Mouse (Mus musculus) G1E (cell line): ENCODE results near the gene Dcaf11.

ENCODE experiments used
- CTCF ChIP-seq: IDR thresholded peaks from 2 replicates; pipeline ENCODE4 v1.5.1; 2012; ENCODE audit warnings: low read depth, low read length, inconsistent platforms, mixed read lengths
- GATA1 ChIP-seq: IDR thresholded peaks from 2 replicates; pipeline ENCODE4 v1.6.1; 2012; ENCODE audit warnings: borderline replicate concordance, low read length, inconsistent platforms, mixed read lengths

DNA sequence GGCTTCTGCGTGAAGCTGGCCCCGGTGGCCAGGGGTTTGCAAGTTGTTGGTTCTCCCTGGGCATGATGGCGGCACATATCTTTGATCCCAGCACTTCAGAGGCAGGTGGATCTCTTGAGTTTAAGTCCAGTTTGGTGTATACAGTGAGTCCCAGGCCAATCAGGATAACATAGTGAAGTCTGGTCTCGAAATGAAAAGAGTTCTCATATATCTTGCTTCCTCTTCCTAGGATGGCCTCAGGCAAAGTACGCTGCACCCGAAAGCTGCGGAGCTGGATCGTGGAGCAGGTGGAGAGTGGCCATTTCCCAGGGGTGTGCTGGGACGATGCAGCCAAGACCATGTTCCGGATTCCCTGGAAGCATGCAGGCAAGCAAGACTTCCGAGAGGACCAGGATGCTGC is 45.0 kb downstream of the Dcaf11 start:
- TF ChIP-seq GATA1, result no peak
- TF ChIP-seq CTCF, result no peak
